Mouse (Mus musculus): ENCODE data around the gene Ltf. TPM values are rescaled to one million over a fixed set of nuclear protein-coding genes. Genes with fewer than 3 reads are reported as not detected.

Gene Ltf
- 1.4 and 1.9 TPM in 2 replicates for polyA plus RNA-seq (2015; fragmentation: Nextera tagmentation; extraction: Ambion mirVana)

GRCm38 (mm10) chr9:111019022-111019421, at the start of gene Ltf:
Gene Ltf, plus strand, starts transcription at chr9:111019271.
- no peak within 1 kb of the TSS for H3K9ac ChIP-seq
- H3K4me1 ChIP-seq = no peaks in the 10 kb centered on the region
- H3K4me2 ChIP-seq = no peak within 1 kb of the TSS
- H3K9me3 ChIP-seq = no peaks in the 10 kb centered on the region
- H3K4me3 ChIP-seq = no peak within 1 kb of the TSS
- no peaks in the 10 kb centered on the region for H3K36me3 ChIP-seq (replicated peaks)
- no peak for ATAC-seq (replicated peaks)
- WGBS = 79% methylated on average over 5 of the region's 5 CpGs
- H3K27me3 ChIP-seq (replicated peaks) = no peaks in the 10 kb centered on the region
- H3K27ac ChIP-seq = no peak within 1 kb of the TSS

- H3K9me3 ChIP-seq = no peaks in the 10 kb centered on the region
- H3K4me1 ChIP-seq = no peaks in the 10 kb centered on the region
- WGBS = 94% methylated on average over 11 of the region's 11 CpGs
- no peaks in the 10 kb centered on the region for H3K36me3 ChIP-seq (replicated peaks)
- no peaks in the 10 kb centered on the region for H3K27me3 ChIP-seq (replicated peaks)
- H3K9ac ChIP-seq = no peak overlapping the region
- no peak overlapping the region for H3K4me3 ChIP-seq
- H3K27ac ChIP-seq = no peak overlapping the region
- H3K4me2 ChIP-seq = no peak overlapping the region
- ATAC-seq (replicated peaks) = no peak
These were observed 39.7 kb upstream of the Ltf start for GRCm38 (mm10) chr9:110979411-110979810.

DNA sequence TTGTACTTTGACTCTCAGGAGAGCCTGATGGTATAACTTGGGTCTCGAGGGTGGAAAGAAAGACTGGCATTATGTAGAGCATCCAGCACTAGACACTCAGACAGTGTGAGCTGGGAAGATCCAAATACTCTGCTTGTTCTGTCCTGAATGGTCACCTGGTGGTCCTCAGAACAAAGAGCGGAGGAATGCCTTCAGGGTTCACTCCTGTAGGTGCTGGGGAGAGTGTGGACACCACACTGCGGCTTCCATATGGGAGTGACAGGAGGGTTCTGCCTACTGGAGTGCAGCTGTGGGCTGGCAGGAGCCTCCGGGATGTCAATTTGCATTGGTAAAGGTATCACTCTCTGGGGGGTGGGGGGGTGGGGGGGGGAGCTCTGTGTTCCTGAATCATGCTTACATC, 36.7 kb upstream of the Ltf start:
- Histone ChIP-seq H3K27me3 (replicated peaks) (no peaks in the 10 kb centered on the region), H3K36me3 (replicated peaks) (no peaks in the 10 kb centered on the region), H3K27ac (no peak overlapping the region)

GRCm38 (mm10) chr9:110984096-110984495, 35.0 kb upstream of the Ltf start:
- 93% methylated on average over 9 of the region's 9 CpGs for WGBS
- no peak for ATAC-seq (replicated peaks)
- H3K9ac ChIP-seq = no peak overlapping the region
- no peaks in the 10 kb centered on the region for H3K27me3 ChIP-seq (replicated peaks)
- no peaks in the 10 kb centered on the region for H3K4me1 ChIP-seq
- no peak overlapping the region for H3K27ac ChIP-seq
- H3K9me3 ChIP-seq = no peaks in the 10 kb centered on the region
- no peaks in the 10 kb centered on the region for H3K36me3 ChIP-seq (replicated peaks)
- no peak overlapping the region for H3K4me2 ChIP-seq
- no peak overlapping the region for H3K4me3 ChIP-seq

More for the DNA sequence above, 36.7 kb upstream of the Ltf start:
- WGBS = 54% methylated on average over 4 of the region's 4 CpGs
- H3K9me3 ChIP-seq = no peaks in the 10 kb centered on the region
- no peak overlapping the region for H3K4me3 ChIP-seq
- H3K4me1 ChIP-seq = no peaks in the 10 kb centered on the region
- no peak for ATAC-seq (replicated peaks)
- H3K4me2 ChIP-seq = no peak overlapping the region
- no peak overlapping the region for H3K9ac ChIP-seq

- H3K4me2 ChIP-seq = no peak overlapping the region
- 95% methylated on average over 5 of the region's 5 CpGs for WGBS
- no peak for ATAC-seq (replicated peaks)
- no peak overlapping the region for H3K27ac ChIP-seq
- no peak overlapping the region for H3K4me3 ChIP-seq
- no peaks in the 10 kb centered on the region for H3K9me3 ChIP-seq
- no peaks in the 10 kb centered on the region for H3K4me1 ChIP-seq
- H3K27me3 ChIP-seq (replicated peaks) = no peaks in the 10 kb centered on the region
- no peak overlapping the region for H3K9ac ChIP-seq
- no peaks in the 10 kb centered on the region for H3K36me3 ChIP-seq (replicated peaks)
These were observed 33.5 kb upstream of the Ltf start for GRCm38 (mm10) chr9:110985541-110985940.

- Histone ChIP-seq H3K4me1 (no peaks in the 10 kb centered on the region), H3K27ac (no peak overlapping the region), H3K4me2 (no peak overlapping the region), H3K27me3 (replicated peaks) (no peaks in the 10 kb centered on the region), H3K36me3 (replicated peaks) (no peaks in the 10 kb centered on the region), H3K9ac (no peak overlapping the region), H3K4me3 (no peak overlapping the region), H3K9me3 (no peaks in the 10 kb centered on the region)
- WGBS = 84% methylated on average over 8 of the region's 8 CpGs
- no peak for ATAC-seq (replicated peaks)
These were observed 33.1 kb upstream of the Ltf start for GRCm38 (mm10) chr9:110985951-110986350.

DNA sequence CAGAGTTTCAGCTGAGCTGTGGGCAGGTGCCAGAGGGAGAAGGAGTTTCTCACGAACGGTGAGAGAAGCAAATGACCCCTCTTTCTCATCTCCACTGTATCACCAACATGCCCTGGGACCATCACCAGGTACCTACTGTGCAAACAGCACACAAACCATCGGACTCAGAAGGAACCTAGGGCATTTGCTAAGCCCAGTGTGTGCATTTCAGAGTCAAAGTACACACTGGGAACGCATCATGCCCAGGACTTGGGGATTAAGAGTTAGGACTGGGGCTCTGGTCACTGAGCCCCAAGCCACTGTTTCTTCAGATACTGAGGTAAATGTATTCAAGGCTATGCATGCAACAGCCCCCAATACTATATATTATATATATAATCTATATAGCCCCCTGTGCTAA, 31.7 kb upstream of the Ltf start:
- H3K27me3 ChIP-seq (replicated peaks) = no peaks in the 10 kb centered on the region
- WGBS = 86% methylated on average over 4 of the region's 4 CpGs
- no peaks in the 10 kb centered on the region for H3K4me1 ChIP-seq
- no peak overlapping the region for H3K4me2 ChIP-seq
- no peak overlapping the region for H3K9ac ChIP-seq
- no peak for ATAC-seq (replicated peaks)
- no peak overlapping the region for H3K4me3 ChIP-seq
- no peaks in the 10 kb centered on the region for H3K9me3 ChIP-seq
- H3K27ac ChIP-seq = no peak overlapping the region
- H3K36me3 ChIP-seq (replicated peaks) = no peaks in the 10 kb centered on the region

GRCm38 (mm10) chr9:110988078-110988477, 31.0 kb upstream of the Ltf start:
- no peaks in the 10 kb centered on the region for H3K9me3 ChIP-seq
- H3K36me3 ChIP-seq (replicated peaks) = no peaks in the 10 kb centered on the region
- no peak overlapping the region for H3K4me2 ChIP-seq
- 85% methylated on average over 3 of the region's 3 CpGs for WGBS
- no peak overlapping the region for H3K4me3 ChIP-seq
- no peak overlapping the region for H3K27ac ChIP-seq
- no peaks in the 10 kb centered on the region for H3K27me3 ChIP-seq (replicated peaks)
- no peak for ATAC-seq (replicated peaks)
- H3K4me1 ChIP-seq = no peaks in the 10 kb centered on the region
- H3K9ac ChIP-seq = no peak overlapping the region

- no peaks in the 10 kb centered on the region for H3K36me3 ChIP-seq (replicated peaks)
- WGBS = 70% methylated on average over 4 of the region's 4 CpGs
- H3K9ac ChIP-seq = no peak overlapping the region
- H3K9me3 ChIP-seq = no peaks in the 10 kb centered on the region
- H3K4me2 ChIP-seq = no peak overlapping the region
- H3K4me1 ChIP-seq = no peaks in the 10 kb centered on the region
- ATAC-seq (replicated peaks) = no peak
- no peak overlapping the region for H3K4me3 ChIP-seq
- no peaks in the 10 kb centered on the region for H3K27me3 ChIP-seq (replicated peaks)
- no peak overlapping the region for H3K27ac ChIP-seq
These were observed 29.9 kb upstream of the Ltf start for GRCm38 (mm10) chr9:110989141-110989540.

DNA sequence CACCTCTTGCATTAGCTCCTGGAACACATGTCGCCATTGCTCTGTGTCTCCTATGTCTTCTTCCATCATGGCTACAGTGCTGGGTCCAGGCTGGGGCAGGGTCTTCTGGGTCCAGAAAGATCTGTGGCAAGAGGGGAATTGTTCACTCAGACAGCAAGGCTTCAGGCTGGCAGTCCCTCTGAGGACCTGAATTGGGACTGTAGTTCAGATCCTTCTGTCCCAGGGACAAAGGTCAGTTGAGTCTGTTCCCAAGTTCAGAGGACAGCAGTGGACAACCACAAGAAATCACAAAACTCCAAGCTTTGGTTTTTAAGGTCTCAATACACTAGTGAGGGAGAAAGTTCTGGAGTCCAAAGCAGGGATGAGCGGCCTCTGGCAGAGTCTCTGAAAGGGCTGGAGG, 29.5 kb upstream of the Ltf start:
- H3K9me3 ChIP-seq = no peaks in the 10 kb centered on the region
- ATAC-seq (replicated peaks) = no peak
- no peak overlapping the region for H3K4me3 ChIP-seq
- H3K36me3 ChIP-seq (replicated peaks) = no peaks in the 10 kb centered on the region
- H3K27ac ChIP-seq = no peak overlapping the region
- 85% methylated on average over 2 of the region's 2 CpGs for WGBS
- H3K9ac ChIP-seq = no peak overlapping the region
- no peaks in the 10 kb centered on the region for H3K4me1 ChIP-seq
- no peak overlapping the region for H3K4me2 ChIP-seq
- H3K27me3 ChIP-seq (replicated peaks) = no peaks in the 10 kb centered on the region

DNA sequence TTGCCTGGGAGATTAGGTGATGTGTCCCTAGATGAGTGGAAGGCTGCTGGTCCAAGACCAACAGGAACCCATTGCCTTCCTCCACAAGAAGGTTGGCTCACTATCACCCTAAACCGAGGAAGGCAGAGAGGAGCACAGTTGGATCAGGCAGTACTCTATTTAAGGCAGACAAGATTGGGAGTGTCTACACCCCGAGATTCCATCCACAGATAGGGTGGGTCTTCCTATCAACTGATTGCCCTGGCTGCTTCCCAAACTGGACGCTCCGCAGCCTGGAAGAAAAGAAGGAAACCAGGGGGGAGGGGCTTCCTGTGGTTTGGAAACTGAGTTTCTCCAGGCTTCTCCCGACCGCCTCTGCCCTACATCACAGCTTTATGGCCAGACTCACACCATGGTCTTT, 28.9 kb upstream of the Ltf start, which contains the start of gene Rtp3:
Gene Rtp3 (minus strand): TSS at position 380 of the 400 bp plus-strand sequence.
- Histone ChIP-seq H3K27ac (no peak within 1 kb of the TSS), H3K4me1 (no peaks in the 10 kb centered on the region), H3K9ac (no peak within 1 kb of the TSS), H3K36me3 (replicated peaks) (no peaks in the 10 kb centered on the region), H3K4me3 (no peak within 1 kb of the TSS), H3K27me3 (replicated peaks) (no peaks in the 10 kb centered on the region), H3K9me3 (no peaks in the 10 kb centered on the region), H3K4me2 (no peak within 1 kb of the TSS)
- 76% methylated on average over 6 of the region's 6 CpGs for WGBS
- ATAC-seq (replicated peaks) = no peak

- Histone ChIP-seq H3K4me1 (no peaks in the 10 kb centered on the region), H3K27me3 (replicated peaks) (no peaks in the 10 kb centered on the region), H3K9me3 (no peaks in the 10 kb centered on the region), H3K9ac (no peak overlapping the region), H3K27ac (no peak overlapping the region), H3K4me3 (no peak overlapping the region), H3K36me3 (replicated peaks) (no peaks in the 10 kb centered on the region), H3K4me2 (no peak overlapping the region)
- WGBS = 49% methylated on average over 3 of the region's 3 CpGs
- no peak for ATAC-seq (replicated peaks)
These were observed 25.8 kb upstream of the Ltf start for GRCm38 (mm10) chr9:110993281-110993709.

GRCm38 (mm10) chr9:110994716-110995172, 24.3 kb upstream of the Ltf start:
- H3K4me1 ChIP-seq = no peaks in the 10 kb centered on the region
- 10% methylated on average over 13 of the region's 13 CpGs for WGBS
- H3K27me3 ChIP-seq (replicated peaks) = no peaks in the 10 kb centered on the region
- H3K9ac ChIP-seq = peak overlapping the region; percentile 30; the same call in 1 of the 2 replicates
- peak overlapping the region; percentile 42 for H3K4me3 ChIP-seq
- H3K4me2 ChIP-seq = peak overlapping the region; percentile 50
- no peaks in the 10 kb centered on the region for H3K36me3 ChIP-seq (replicated peaks)
- peak; percentile 92 for ATAC-seq (replicated peaks)
- H3K9me3 ChIP-seq = no peaks in the 10 kb centered on the region
- H3K27ac ChIP-seq = peak overlapping the region; percentile 73

All from midbrain, embryonic 15.5 days (tissue).